Mouse (Mus musculus): Measurements from ENCODE around the gene 4930524J08Rik. TPM values are rescaled to one million over a fixed set of nuclear protein-coding genes. Genes with fewer than 3 reads are reported as not detected.

The 4930524J08Rik gene
- polyA plus RNA-seq, 1 experiment from 2014 or later, result 3.4 TPM

DNA sequence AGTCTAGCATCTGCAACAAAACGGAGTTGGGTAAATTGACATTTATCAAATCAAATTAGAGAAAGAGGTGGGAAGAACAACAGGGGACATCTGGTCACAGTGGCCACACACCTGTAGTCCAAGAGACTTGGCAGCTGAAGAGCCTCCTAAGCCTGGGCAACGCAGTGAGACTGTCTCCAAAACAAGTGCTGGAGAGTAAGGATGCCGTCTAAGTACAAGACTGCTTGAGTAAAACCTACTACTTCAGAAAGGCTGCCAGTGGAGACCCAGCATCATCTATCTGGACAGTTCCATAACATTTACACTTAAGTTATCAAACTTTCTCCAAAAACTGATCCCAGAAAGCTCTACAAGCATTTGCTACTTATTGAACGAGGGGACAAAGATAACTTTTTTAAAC, 3.8 kb upstream of the 4930524J08Rik start:
- H3K36me3 ChIP-seq, result 0 out of 2 replicates have a peak, but pooled peaks cover 7% of the 10 kb centered on the region
- WGBS, result 63% methylated on average over 4 of the region's 4 CpGs
- no peak overlapping the region for H3K27ac ChIP-seq
- H3K4me3 ChIP-seq (replicated peaks), result peak overlapping the region; percentile 18
- H3K27me3 ChIP-seq, result no peaks in the 10 kb centered on the region
- ATAC-seq, result no peak
- no peaks in the 10 kb centered on the region for H3K9me3 ChIP-seq
- H3K9ac ChIP-seq (replicated peaks), result no peak overlapping the region
- peaks cover 46% of the 10 kb centered on the region for H3K4me1 ChIP-seq (replicated peaks)
- H3K4me2 ChIP-seq (replicated peaks), result peak overlapping the region; percentile 44

DNA sequence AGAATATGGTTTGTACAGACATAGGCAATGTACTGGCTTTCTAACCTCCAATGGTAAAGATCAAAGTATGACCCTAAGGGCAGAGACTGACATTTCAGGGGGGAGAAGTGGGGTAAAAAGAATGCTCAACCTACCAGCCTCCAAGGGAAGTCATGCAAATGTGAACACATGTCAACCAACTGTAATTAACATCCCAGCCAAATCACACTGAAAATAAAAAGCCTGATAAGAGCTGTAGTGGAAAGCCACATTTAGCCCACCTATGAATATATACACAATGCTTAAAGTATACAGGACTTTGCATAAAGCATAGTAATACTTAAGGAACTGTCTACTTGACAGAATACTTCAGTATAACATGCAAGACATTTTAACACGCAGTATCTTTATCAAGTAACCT, 3.1 kb upstream of the 4930524J08Rik start:
- Histone ChIP-seq H3K27me3 (no peaks in the 10 kb centered on the region), H3K9ac (replicated peaks) (no peak overlapping the region; the same call in 1 of the 2 replicates), H3K4me2 (replicated peaks) (peak overlapping the region; percentile 56), H3K27ac (no peak overlapping the region), H3K9me3 (no peaks in the 10 kb centered on the region), H3K4me1 (replicated peaks) (peaks cover 49% of the 10 kb centered on the region), H3K36me3 (0 out of 2 replicates have a peak, but pooled peaks cover 2% of the 10 kb centered on the region), H3K4me3 (replicated peaks) (peak overlapping the region; percentile 93)
- 75% methylated on average over 1 of the region's 1 CpGs for WGBS
- no peak for ATAC-seq

GRCm38 (mm10) chr5:99976334-99976955, 2.4 kb upstream of the 4930524J08Rik start:
- H3K4me1 ChIP-seq (replicated peaks), result peaks cover 49% of the 10 kb centered on the region
- no peak for ATAC-seq
- H3K9ac ChIP-seq (replicated peaks), result peak overlapping the region; percentile 97
- no peaks in the 10 kb centered on the region for H3K9me3 ChIP-seq
- no peaks in the 10 kb centered on the region for H3K27me3 ChIP-seq
- WGBS, result 8% methylated on average over 8 of the region's 8 CpGs
- peak overlapping the region; percentile 88 for H3K4me2 ChIP-seq (replicated peaks)
- H3K36me3 ChIP-seq, result no peaks in the 10 kb centered on the region
- no peak overlapping the region for H3K27ac ChIP-seq
- peak overlapping the region; percentile 93 for H3K4me3 ChIP-seq (replicated peaks)

DNA sequence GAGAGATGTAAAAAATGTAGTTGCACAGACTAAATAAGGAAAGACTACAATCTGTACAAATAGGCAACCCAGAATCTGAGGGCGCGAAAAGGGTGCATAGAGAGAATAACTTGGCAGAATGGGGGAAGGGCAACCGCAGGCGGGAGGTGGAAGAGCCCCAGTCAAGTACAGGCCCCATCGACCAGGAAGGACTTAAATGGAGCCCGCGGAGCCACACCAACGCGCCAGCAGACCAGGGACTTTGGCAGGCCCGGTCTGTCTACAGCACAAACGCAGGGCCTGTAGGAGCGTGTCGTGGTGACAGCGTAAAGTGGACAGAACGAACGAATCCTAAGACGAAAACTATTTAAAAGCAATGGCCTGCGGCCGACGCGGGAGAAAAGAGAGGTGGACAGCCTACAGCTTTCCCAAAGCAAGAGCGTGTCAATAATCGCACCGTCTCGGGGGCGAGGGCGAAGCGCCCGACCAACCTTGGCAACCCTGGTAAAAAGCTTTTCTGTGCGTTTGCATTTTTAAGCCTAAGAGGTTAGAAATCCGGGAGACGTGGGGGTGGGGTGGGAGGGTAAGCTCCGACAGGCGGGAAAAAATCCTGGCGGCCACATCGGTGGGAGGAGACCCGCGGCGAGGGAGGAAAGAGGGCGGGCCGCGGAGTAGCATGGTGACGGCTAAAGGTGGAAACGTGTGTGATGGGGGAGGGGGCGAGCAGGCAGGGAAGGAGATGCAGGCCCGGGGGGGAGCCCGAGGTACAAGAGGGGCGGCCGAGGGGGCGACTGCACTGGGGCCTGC, 1.2 kb upstream of the 4930524J08Rik start:
- peak overlapping the region; percentile 88 for H3K4me2 ChIP-seq (replicated peaks)
- H3K9me3 ChIP-seq, result no peaks in the 10 kb centered on the region
- peaks cover 49% of the 10 kb centered on the region for H3K4me1 ChIP-seq (replicated peaks)
- H3K9ac ChIP-seq (replicated peaks), result peak overlapping the region; percentile 97
- ATAC-seq, result peak; percentile 48
- no peaks in the 10 kb centered on the region for H3K27me3 ChIP-seq
- H3K36me3 ChIP-seq, result no peaks in the 10 kb centered on the region
- peak overlapping the region; percentile 93 for H3K4me3 ChIP-seq (replicated peaks)
- WGBS, result under 1% methylated on average over 44 of the region's 50 CpGs
- peak overlapping the region; percentile 99 for H3K27ac ChIP-seq

GRCm38 (mm10) chr5:99983452-99984061, 4.7 kb downstream of the 4930524J08Rik start:
- H3K27me3 ChIP-seq, result no peaks in the 10 kb centered on the region
- H3K4me2 ChIP-seq (replicated peaks), result no peak overlapping the region
- H3K9me3 ChIP-seq, result no peaks in the 10 kb centered on the region
- H3K4me3 ChIP-seq (replicated peaks), result no peak overlapping the region
- H3K36me3 ChIP-seq, result no peaks in the 10 kb centered on the region
- 93% methylated on average over 9 of the region's 9 CpGs for WGBS
- H3K4me1 ChIP-seq (replicated peaks), result peaks cover 8% of the 10 kb centered on the region
- no peak overlapping the region for H3K9ac ChIP-seq (replicated peaks)
- ATAC-seq, result no peak
- H3K27ac ChIP-seq, result no peak overlapping the region

- WGBS, result 84% methylated on average over 3 of the region's 3 CpGs
- ATAC-seq, result no peak
- Histone ChIP-seq H3K36me3 (no peaks in the 10 kb centered on the region), H3K27me3 (no peaks in the 10 kb centered on the region), H3K4me3 (replicated peaks) (no peak overlapping the region), H3K4me1 (replicated peaks) (no peaks in the 10 kb centered on the region), H3K9me3 (no peaks in the 10 kb centered on the region; the same call in 1 of the 2 replicates), H3K9ac (replicated peaks) (no peak overlapping the region), H3K4me2 (replicated peaks) (no peak overlapping the region), H3K27ac (no peak overlapping the region)
Measured at GRCm38 (mm10) chr5:99994166-99994565, 15.3 kb downstream of the 4930524J08Rik start.

DNA sequence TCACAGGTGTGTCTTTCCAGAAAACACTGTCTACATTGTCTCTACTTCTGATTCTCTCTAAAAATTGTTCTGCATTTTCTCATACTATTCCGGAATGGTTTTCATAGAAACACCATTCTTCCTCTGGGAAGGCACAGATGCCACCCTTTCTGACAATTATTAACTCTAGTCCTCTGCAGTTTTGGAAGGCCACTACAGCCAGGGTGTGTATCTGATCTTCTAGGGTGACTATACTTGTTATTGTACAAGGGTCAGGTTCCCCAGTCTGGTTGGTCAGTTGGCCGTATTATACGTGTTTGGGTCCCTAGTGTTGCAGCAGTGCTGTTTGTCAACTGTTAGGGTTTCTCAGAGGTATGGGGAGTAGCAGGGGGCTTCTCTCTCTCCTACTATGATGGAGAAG, 15.8 kb downstream of the 4930524J08Rik start:
- no peaks in the 10 kb centered on the region for H3K4me1 ChIP-seq (replicated peaks)
- 95% methylated on average over 3 of the region's 3 CpGs for WGBS
- H3K9me3 ChIP-seq, result no peaks in the 10 kb centered on the region; the same call in 1 of the 2 replicates
- H3K9ac ChIP-seq (replicated peaks), result no peak overlapping the region
- H3K4me2 ChIP-seq (replicated peaks), result no peak overlapping the region
- no peaks in the 10 kb centered on the region for H3K27me3 ChIP-seq
- no peak for ATAC-seq
- H3K27ac ChIP-seq, result no peak overlapping the region
- H3K4me3 ChIP-seq (replicated peaks), result no peak overlapping the region
- H3K36me3 ChIP-seq, result no peaks in the 10 kb centered on the region

GRCm38 (mm10) chr5:100000048-100000447, 21.2 kb downstream of the 4930524J08Rik start:
- ATAC-seq, result no peak
- Histone ChIP-seq H3K27me3 (no peaks in the 10 kb centered on the region), H3K36me3 (no peaks in the 10 kb centered on the region), H3K9ac (replicated peaks) (no peak overlapping the region), H3K9me3 (no peaks in the 10 kb centered on the region; the same call in 1 of the 2 replicates), H3K4me2 (replicated peaks) (no peak overlapping the region), H3K4me3 (replicated peaks) (no peak overlapping the region), H3K4me1 (replicated peaks) (no peaks in the 10 kb centered on the region), H3K27ac (no peak overlapping the region)
- WGBS, result 82% methylated on average over 7 of the region's 7 CpGs

DNA sequence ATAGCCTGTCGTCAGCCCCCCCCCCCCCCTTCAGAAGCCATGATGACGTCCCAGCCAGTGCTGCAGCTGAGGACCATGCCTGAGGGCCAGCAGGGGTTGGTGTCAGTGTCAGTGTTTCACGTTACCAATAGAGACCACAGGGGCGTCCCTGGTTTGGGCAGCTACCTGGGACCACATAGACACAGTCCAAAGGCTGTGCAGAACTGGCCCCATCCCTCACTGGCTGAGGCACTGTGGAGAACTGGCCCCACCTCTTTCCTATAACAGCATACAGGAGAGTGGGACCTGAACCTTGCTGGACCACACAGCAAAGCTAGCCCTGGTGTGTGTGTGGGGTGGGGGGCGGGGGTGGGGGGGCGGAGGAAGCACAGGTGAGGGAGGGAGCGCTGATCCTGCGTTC, 21.6 kb downstream of the 4930524J08Rik start:
- Histone ChIP-seq H3K9ac (replicated peaks) (no peak overlapping the region), H3K4me3 (replicated peaks) (no peak overlapping the region), H3K4me2 (replicated peaks) (no peak overlapping the region), H3K27me3 (no peaks in the 10 kb centered on the region), H3K36me3 (no peaks in the 10 kb centered on the region), H3K27ac (no peak overlapping the region), H3K4me1 (replicated peaks) (no peaks in the 10 kb centered on the region), H3K9me3 (no peaks in the 10 kb centered on the region; the same call in 1 of the 2 replicates)
- 53% methylated on average over 8 of the region's 8 CpGs for WGBS
- no peak for ATAC-seq

GRCm38 (mm10) chr5:100003895-100004294, 25.0 kb downstream of the 4930524J08Rik start:
- Histone ChIP-seq H3K4me2 (replicated peaks) (no peak overlapping the region), H3K4me3 (replicated peaks) (no peak overlapping the region), H3K27ac (no peak overlapping the region), H3K36me3 (no peaks in the 10 kb centered on the region), H3K27me3 (no peaks in the 10 kb centered on the region), H3K9ac (replicated peaks) (no peak overlapping the region), H3K9me3 (no peaks in the 10 kb centered on the region), H3K4me1 (replicated peaks) (no peaks in the 10 kb centered on the region)
- 85% methylated on average over 4 of the region's 4 CpGs for WGBS
- ATAC-seq, result no peak

- WGBS, result 81% methylated on average over 3 of the region's 3 CpGs
- Histone ChIP-seq H3K27me3 (no peaks in the 10 kb centered on the region), H3K4me2 (replicated peaks) (no peak overlapping the region), H3K27ac (no peak overlapping the region), H3K9me3 (no peaks in the 10 kb centered on the region), H3K9ac (replicated peaks) (no peak overlapping the region), H3K36me3 (no peaks in the 10 kb centered on the region), H3K4me3 (replicated peaks) (no peak overlapping the region), H3K4me1 (replicated peaks) (no peaks in the 10 kb centered on the region)
- no peak for ATAC-seq
Measured at GRCm38 (mm10) chr5:100005431-100005830, 26.6 kb downstream of the 4930524J08Rik start.

GRCm38 (mm10) chr5:100005896-100006295, 27.0 kb downstream of the 4930524J08Rik start:
- Histone ChIP-seq H3K4me1 (replicated peaks) (no peaks in the 10 kb centered on the region), H3K27me3 (no peaks in the 10 kb centered on the region), H3K9ac (replicated peaks) (no peak overlapping the region), H3K4me3 (replicated peaks) (no peak overlapping the region), H3K27ac (no peak overlapping the region), H3K4me2 (replicated peaks) (no peak overlapping the region), H3K9me3 (no peaks in the 10 kb centered on the region), H3K36me3 (no peaks in the 10 kb centered on the region)
- ATAC-seq, result no peak
- WGBS, result 79% methylated on average over 6 of the region's 6 CpGs
